Mouse (Mus musculus): Measurements from ENCODE around the gene Ppp1r36. TPM values are rescaled to one million over a fixed set of nuclear protein-coding genes. Genes with fewer than 3 reads are reported as not detected.

The Ppp1r36 gene
- 1.1 and 2.1 TPM in 2 replicates for polyA plus RNA-seq (2011; ENCODE audit: insufficient read depth, insufficient read length, low read depth, missing spikeins)

- Histone ChIP-seq H3K27me3 (ENCODE audit: control insufficient read depth, insufficient read depth, low read length, poor library complexity, severe bottlenecking) (peaks cover 1% of the 10 kb centered on the region; the same call in 1 of the 2 replicates), H3K36me3 (ENCODE audit: control insufficient read depth, insufficient read depth, low read length, poor library complexity, severe bottlenecking) (no peaks in the 10 kb centered on the region), H3K9me3 (replicated peaks; ENCODE audit: control insufficient read depth, insufficient read depth, low read length, poor library complexity, severe bottlenecking) (peaks cover 6% of the 10 kb centered on the region), H3K4me3 (ENCODE audit: low read depth, low read length) (peak within 1 kb of the TSS; percentile 44), H3K27ac (ENCODE audit: insufficient read depth, low read length) (no peak within 1 kb of the TSS), H3K9ac (ENCODE audit: low read depth, poor library complexity, severe bottlenecking) (peak within 1 kb of the TSS; percentile 12), H3K4me1 (ENCODE audit: control insufficient read depth, insufficient read depth, low read length) (no peaks in the 10 kb centered on the region)
- TF ChIP-seq EP300 (IDR thresholded peaks at IDR 0.05; ENCODE audit: insufficient read depth, low read depth, low read length): no peak
- no peak for TF ChIP-seq POLR2A (IDR thresholded peaks at IDR 0.05; ENCODE audit: insufficient read depth, low read length)
- no peak for TF ChIP-seq CTCF (IDR thresholded peaks at IDR 0.05; ENCODE audit: low read depth, low read length)
Observed at GRCm38 (mm10) chr12:76417433-76417854, at the start of gene Ppp1r36. Gene Ppp1r36 (plus strand): TSS chr12:76417538.

- Histone ChIP-seq H3K4me3 (ENCODE audit: low read depth, low read length) (peak overlapping the region; percentile 83), H3K9ac (ENCODE audit: low read depth, poor library complexity, severe bottlenecking) (peak overlapping the region; percentile 92)
Observed at GRCm38 (mm10) chr12:76368201-76368789, 49.0 kb upstream of the Ppp1r36 start.

GRCm38 (mm10) chr12:76368790-76369205 is 48.5 kb upstream of the Ppp1r36 start:
- H3K4me3 ChIP-seq (ENCODE audit: low read depth, low read length): peak overlapping the region; percentile 83
- H3K9ac ChIP-seq (ENCODE audit: low read depth, poor library complexity, severe bottlenecking): peak overlapping the region; percentile 92
- no peaks in the 10 kb centered on the region for H3K36me3 ChIP-seq (ENCODE audit: control insufficient read depth, insufficient read depth, low read length, poor library complexity, severe bottlenecking)
- H3K4me1 ChIP-seq (ENCODE audit: control insufficient read depth, insufficient read depth, low read length): no peaks in the 10 kb centered on the region
- no peaks in the 10 kb centered on the region for H3K9me3 ChIP-seq (replicated peaks; ENCODE audit: control insufficient read depth, insufficient read depth, low read length, poor library complexity, severe bottlenecking)
- H3K27me3 ChIP-seq (ENCODE audit: control insufficient read depth, insufficient read depth, low read length, poor library complexity, severe bottlenecking): no peaks in the 10 kb centered on the region
- no peak overlapping the region for H3K27ac ChIP-seq (ENCODE audit: insufficient read depth, low read length)
- no peak for TF ChIP-seq EP300 (IDR thresholded peaks at IDR 0.05; ENCODE audit: insufficient read depth, low read depth, low read length)
- TF ChIP-seq CTCF (IDR thresholded peaks at IDR 0.05; ENCODE audit: low read depth, low read length): no peak
- no peak for TF ChIP-seq POLR2A (IDR thresholded peaks at IDR 0.05; ENCODE audit: insufficient read depth, low read length)

More at GRCm38 (mm10) chr12:76368201-76368789, 49.0 kb upstream of the Ppp1r36 start:
- no peaks in the 10 kb centered on the region for H3K36me3 ChIP-seq (ENCODE audit: control insufficient read depth, insufficient read depth, low read length, poor library complexity, severe bottlenecking)
- H3K27ac ChIP-seq (ENCODE audit: insufficient read depth, low read length): no peak overlapping the region
- H3K27me3 ChIP-seq (ENCODE audit: control insufficient read depth, insufficient read depth, low read length, poor library complexity, severe bottlenecking): no peaks in the 10 kb centered on the region
- H3K4me1 ChIP-seq (ENCODE audit: control insufficient read depth, insufficient read depth, low read length): no peaks in the 10 kb centered on the region
- H3K9me3 ChIP-seq (replicated peaks; ENCODE audit: control insufficient read depth, insufficient read depth, low read length, poor library complexity, severe bottlenecking): no peaks in the 10 kb centered on the region
- TF ChIP-seq POLR2A (IDR thresholded peaks at IDR 0.05; ENCODE audit: insufficient read depth, low read length) (no peak), EP300 (IDR thresholded peaks at IDR 0.05; ENCODE audit: insufficient read depth, low read depth, low read length) (no peak), CTCF (IDR thresholded peaks at IDR 0.05; ENCODE audit: low read depth, low read length) (no peak)

GRCm38 (mm10) chr12:76369206-76369977 is 47.9 kb upstream of the Ppp1r36 start, which contains the start of gene Zbtb25:
Gene Zbtb25 (minus strand): TSS chr12:76369602.
- Histone ChIP-seq H3K27me3 (ENCODE audit: control insufficient read depth, insufficient read depth, low read length, poor library complexity, severe bottlenecking) (no peaks in the 10 kb centered on the region), H3K4me3 (ENCODE audit: low read depth, low read length) (peak within 1 kb of the TSS; percentile 83), H3K9ac (ENCODE audit: low read depth, poor library complexity, severe bottlenecking) (peak within 1 kb of the TSS; percentile 92), H3K4me1 (ENCODE audit: control insufficient read depth, insufficient read depth, low read length) (no peaks in the 10 kb centered on the region), H3K36me3 (ENCODE audit: control insufficient read depth, insufficient read depth, low read length, poor library complexity, severe bottlenecking) (no peaks in the 10 kb centered on the region), H3K9me3 (replicated peaks; ENCODE audit: control insufficient read depth, insufficient read depth, low read length, poor library complexity, severe bottlenecking) (no peaks in the 10 kb centered on the region), H3K27ac (ENCODE audit: insufficient read depth, low read length) (peak within 1 kb of the TSS; percentile 17; the same call in 1 of the 2 replicates)
- TF ChIP-seq EP300 (IDR thresholded peaks at IDR 0.05; ENCODE audit: insufficient read depth, low read depth, low read length) (0 out of 2 replicates have a peak, but pooled peaks have one; percentile 14), CTCF (IDR thresholded peaks at IDR 0.05; ENCODE audit: low read depth, low read length) (no peak), POLR2A (IDR thresholded peaks at IDR 0.05; ENCODE audit: insufficient read depth, low read length) (no peak)

- Histone ChIP-seq H3K4me1 (ENCODE audit: control insufficient read depth, insufficient read depth, low read length) (no peaks in the 10 kb centered on the region), H3K36me3 (ENCODE audit: control insufficient read depth, insufficient read depth, low read length, poor library complexity, severe bottlenecking) (no peaks in the 10 kb centered on the region), H3K27me3 (ENCODE audit: control insufficient read depth, insufficient read depth, low read length, poor library complexity, severe bottlenecking) (no peaks in the 10 kb centered on the region), H3K9me3 (replicated peaks; ENCODE audit: control insufficient read depth, insufficient read depth, low read length, poor library complexity, severe bottlenecking) (no peaks in the 10 kb centered on the region), H3K4me3 (ENCODE audit: low read depth, low read length) (peak within 1 kb of the TSS; percentile 83), H3K9ac (ENCODE audit: low read depth, poor library complexity, severe bottlenecking) (peak within 1 kb of the TSS; percentile 92), H3K27ac (ENCODE audit: insufficient read depth, low read length) (peak within 1 kb of the TSS; percentile 61)
- TF ChIP-seq EP300 (IDR thresholded peaks at IDR 0.05; ENCODE audit: insufficient read depth, low read depth, low read length): no peak
- TF ChIP-seq POLR2A (IDR thresholded peaks at IDR 0.05; ENCODE audit: insufficient read depth, low read length): no peak
- TF ChIP-seq CTCF (IDR thresholded peaks at IDR 0.05; ENCODE audit: low read depth, low read length): no peak
Observed at GRCm38 (mm10) chr12:76369978-76370830, 47.1 kb upstream of the Ppp1r36 start, which contains the start of gene Zbtb1. Gene Zbtb1 (plus strand): TSS chr12:76370266.
